Mouse (Mus musculus): Measurements from ENCODE around the gene Hecw2.

DNA sequence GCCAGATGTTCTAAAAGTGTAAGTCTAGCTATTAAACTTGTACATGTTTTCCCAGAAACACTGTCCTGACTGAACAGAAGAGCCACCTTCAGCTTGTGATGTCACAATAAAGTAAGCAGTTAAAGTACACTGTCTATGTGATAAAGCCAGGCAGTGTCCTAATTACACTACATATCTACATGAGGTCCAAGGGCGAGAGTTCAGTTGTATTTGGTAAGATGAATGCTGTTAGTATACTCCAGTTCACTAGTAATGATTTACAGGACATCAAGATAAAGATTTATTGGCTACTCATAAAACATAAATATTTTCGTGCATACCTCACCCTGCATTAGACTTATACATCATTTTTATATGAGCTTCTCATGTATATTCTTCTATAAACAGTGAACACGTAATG, 305.2 kb downstream of the Hecw2 start:
- TF ChIP-seq CTCF (IDR thresholded peaks at IDR 0.05; ENCODE audit: low read depth, low read length): no peak
- TF ChIP-seq GATA1 (IDR thresholded peaks at IDR 0.05; ENCODE audit: borderline replicate concordance, low read length): no peak
- no peak for TF ChIP-seq POLR2AphosphoS5 (IDR thresholded peaks at IDR 0.05; ENCODE audit: insufficient replicate concordance, low read depth, low read length)
- no peak for TF ChIP-seq GATA2 (IDR thresholded peaks at IDR 0.05; ENCODE audit: borderline replicate concordance, low read depth, low read length)

Data from G1E (cell line).